Mouse (Mus musculus) cerebellum, adult 2 months (tissue): Measurements from ENCODE around the gene Ushbp1. TPM values are rescaled to one million over a fixed set of nuclear protein-coding genes. Genes with fewer than 3 reads are reported as not detected.

Source experiments
- DNase-seq, 2 experiments: peaks; one replicate each; pipeline ENCODE4 v3.0.0; 2021
- H3K27ac ChIP-seq: fragments of 200-500 bp; 2 replicates; pipeline ENCODE4 v1.5.1; 2012; ENCODE audit warnings: low read length, control low read depth, inconsistent platforms; ENCODE audit not compliant: insufficient read depth
- H3K27me3 ChIP-seq: fragments of 200-500 bp; 2 replicates; pipeline ENCODE4 v1.6.1; 2012; ENCODE audit warnings: inconsistent platforms, mild to moderate bottlenecking, low read length, moderate library complexity; ENCODE audit not compliant: control insufficient read depth, insufficient read depth
- H3K4me1 ChIP-seq: fragments of 200-500 bp; 2 replicates; pipeline ENCODE4 v1.6.1; 2011; ENCODE audit warnings: low read length; ENCODE audit not compliant: control insufficient read depth, insufficient read depth
- H3K4me3 ChIP-seq: fragments of 200-500 bp; replicated peaks from 2 replicates; pipeline ENCODE3; 2011; ENCODE audit warnings: mild to moderate bottlenecking, low read depth, low read length, control low read depth; ENCODE audit not compliant: insufficient read depth
- CTCF ChIP-seq: fragments of 200-500 bp; IDR thresholded peaks from 2 replicates; pipeline ENCODE4 v1.5.1; 2011; ENCODE audit warnings: low read depth, mild to moderate bottlenecking, control low read depth, low read length, moderate library complexity, borderline replicate concordance; ENCODE audit not compliant: insufficient read depth
- POLR2A ChIP-seq: fragments of 200-500 bp; IDR thresholded peaks from 2 replicates; pipeline ENCODE4 v1.6.1; 2011; ENCODE audit warnings: low read length, control low read depth, borderline replicate concordance; ENCODE audit not compliant: insufficient read depth
- WGBS: fragments of 180-500 bp; shearing (Covaris S2); methylation state at CpG from one replicate; pipeline ENCODE4 v1.1.7; 2018; 5-methylcytosine and 5-hydroxymethylcytosine counted together
- polyA plus RNA-seq: library from polyadenylated mRNA; depleted of rRNA; stranded (reverse); fragments of >200 nt; gene quantifications from 2 replicates; pipeline ENCODE4 v1.2.3, GENCODE M21; 2012

The Ushbp1 gene
- polyA plus RNA-seq, 1 experiment: 9.7 TPM

- TF ChIP-seq POLR2A: no peak
- TF ChIP-seq CTCF: no peak
- H3K4me1 ChIP-seq: peaks cover 20% of the 10 kb centered on the region
- 70% methylated on average over 17 of the region's 17 CpGs for WGBS
- no peaks in the 10 kb centered on the region for H3K27me3 ChIP-seq
- H3K4me3 ChIP-seq: no peak overlapping the region
- peak in 1 of 2 experiments; percentile 31 for DNase-seq
- H3K27ac ChIP-seq: peak overlapping the region; percentile 26; the same call in 1 of the 2 replicates
Measured at GRCm38 (mm10) chr8:71374616-71375206, 20.9 kb downstream of the Ushbp1 start.

DNA sequence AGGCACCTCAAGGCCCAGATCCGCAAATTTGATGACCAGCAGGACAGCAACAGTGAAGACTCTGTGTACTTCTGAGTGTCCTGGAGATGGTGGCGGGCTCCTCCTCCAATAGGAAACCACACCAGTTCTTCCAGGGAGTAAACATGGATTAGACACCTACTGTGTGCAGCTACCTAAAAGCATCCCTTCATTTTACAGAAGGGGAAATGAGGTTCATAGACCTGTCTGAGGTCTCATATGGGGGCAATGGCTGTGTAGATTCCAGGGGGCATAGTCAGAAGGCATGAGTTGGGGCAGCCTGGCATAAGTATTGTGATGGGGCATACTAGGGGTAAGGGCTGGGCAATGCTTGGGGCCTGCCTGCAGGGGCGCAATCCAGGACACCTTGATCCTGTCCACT lies 22.6 kb downstream of the Ushbp1 start:
- Histone ChIP-seq H3K4me3 (no peak overlapping the region), H3K27ac (no peak overlapping the region), H3K4me1 (peaks cover 19% of the 10 kb centered on the region), H3K27me3 (no peaks in the 10 kb centered on the region)
- TF ChIP-seq CTCF (no peak), POLR2A (no peak)
- WGBS: 91% methylated on average over 3 of the region's 3 CpGs
- no peak for DNase-seq

GRCm38 (mm10) chr8:71372427-71372826 lies 23.2 kb downstream of the Ushbp1 start:
- H3K4me1 ChIP-seq: peaks cover 22% of the 10 kb centered on the region
- no peaks in the 10 kb centered on the region for H3K27me3 ChIP-seq
- 77% methylated on average over 12 of the region's 12 CpGs for WGBS
- no peak overlapping the region for H3K4me3 ChIP-seq
- DNase-seq: peak; percentile 37 to 41
- no peak overlapping the region for H3K27ac ChIP-seq
- TF ChIP-seq CTCF: no peak
- no peak for TF ChIP-seq POLR2A

DNA sequence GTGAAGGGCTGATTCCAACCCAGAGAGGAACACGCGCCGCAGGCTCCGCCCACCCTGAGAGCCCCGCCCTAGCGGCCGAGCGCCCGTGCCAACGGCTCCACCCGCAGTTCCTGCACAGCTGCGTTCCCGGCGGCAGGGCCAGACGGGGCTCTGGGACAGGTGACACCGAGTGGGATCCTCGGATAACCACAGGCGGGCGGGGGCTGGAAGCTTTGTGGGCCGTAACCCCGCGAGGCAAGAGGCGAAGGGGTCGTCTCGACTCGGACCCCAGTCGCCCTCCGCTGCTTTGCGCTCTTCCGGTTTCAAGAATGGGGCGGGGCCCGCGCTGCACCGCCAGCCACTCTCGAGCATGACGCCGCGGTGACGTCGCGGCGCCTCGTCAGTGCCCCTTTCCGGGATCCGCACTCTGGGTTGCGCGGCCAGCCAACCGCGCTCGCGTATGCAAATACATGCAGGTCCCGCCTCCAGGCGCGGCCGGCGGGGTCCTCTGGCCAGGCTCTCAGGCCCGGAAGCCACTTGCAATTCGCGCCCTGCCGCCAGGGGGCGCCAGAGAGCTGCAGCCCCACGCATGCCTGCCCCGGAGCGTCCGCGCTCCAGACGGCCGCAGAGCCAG lies 24.3 kb downstream of the Ushbp1 start, which contains the start of gene Ocel1:
Gene Ocel1 (plus strand): TSS at position 63 of the 613 bp plus-strand sequence.
- H3K4me1 ChIP-seq: peaks cover 13% of the 10 kb centered on the region
- H3K4me3 ChIP-seq: peak within 1 kb of the TSS; percentile 98
- 1% methylated on average over 68 of the region's 68 CpGs for WGBS
- peak within 1 kb of the TSS; percentile 99 for H3K27ac ChIP-seq
- no peaks in the 10 kb centered on the region for H3K27me3 ChIP-seq
- DNase-seq: peak; percentile 96 to 98
- peak; percentile 68 for TF ChIP-seq CTCF
- peak; percentile 72; the same call in 1 of the 2 replicates for TF ChIP-seq POLR2A

GRCm38 (mm10) chr8:71370711-71371235 lies 24.8 kb downstream of the Ushbp1 start:
- peak in 1 of 2 experiments; percentile 37 for DNase-seq
- Histone ChIP-seq H3K4me3 (peak overlapping the region; percentile 98), H3K27ac (peak overlapping the region; percentile 99; the same call in 1 of the 2 replicates), H3K4me1 (peaks cover 10% of the 10 kb centered on the region), H3K27me3 (no peaks in the 10 kb centered on the region)
- TF ChIP-seq POLR2A (no peak), CTCF (no peak)
- 5% methylated on average over 5 of the region's 5 CpGs for WGBS

GRCm38 (mm10) chr8:71369040-71369718 lies 26.4 kb downstream of the Ushbp1 start:
- TF ChIP-seq CTCF (no peak), POLR2A (no peak)
- no peak overlapping the region for H3K4me3 ChIP-seq
- no peak for DNase-seq
- H3K27me3 ChIP-seq: no peaks in the 10 kb centered on the region
- 89% methylated on average over 10 of the region's 10 CpGs for WGBS
- no peak overlapping the region for H3K27ac ChIP-seq
- H3K4me1 ChIP-seq: peaks cover 5% of the 10 kb centered on the region; the same call in 1 of the 2 replicates

DNA sequence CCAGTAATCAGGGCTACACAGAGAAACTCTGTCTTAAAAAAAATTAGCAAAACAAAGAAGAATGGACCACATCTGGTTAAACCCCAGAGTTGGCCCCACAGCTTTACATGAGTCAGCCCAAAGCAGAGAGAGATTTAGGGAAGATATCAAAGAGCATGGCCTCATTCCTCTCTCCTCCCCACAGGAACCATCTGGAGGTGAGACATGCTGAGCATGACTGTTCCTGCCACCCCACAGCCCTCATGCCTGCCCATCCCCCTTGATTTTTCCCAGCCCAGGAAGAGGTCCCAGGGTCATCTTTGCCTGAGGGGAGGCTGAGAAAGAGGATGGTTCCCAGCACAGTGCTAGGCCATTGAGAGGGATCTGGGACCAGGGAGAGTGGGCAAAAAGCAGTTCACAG lies 27.2 kb downstream of the Ushbp1 start:
- H3K4me3 ChIP-seq: no peak overlapping the region
- DNase-seq: no peak
- H3K27me3 ChIP-seq: no peaks in the 10 kb centered on the region
- no peak overlapping the region for H3K27ac ChIP-seq
- H3K4me1 ChIP-seq: peaks cover 5% of the 10 kb centered on the region; the same call in 1 of the 2 replicates
- no peak for TF ChIP-seq POLR2A
- no peak for TF ChIP-seq CTCF
